Mouse (Mus musculus) megakaryocyte, embryonic 14.5 days (primary cell): ENCODE results near the gene Slc15a1.

Experiments used
- FLI1 ChIP-seq: IDR thresholded peaks from 2 replicates; pipeline ENCODE4 v1.6.1; 2012; ENCODE audit warnings: low read length, inconsistent platforms, mixed read lengths
- GATA1 ChIP-seq: IDR thresholded peaks from 3 replicates; pipeline ENCODE4 v1.6.1; 2012; ENCODE audit warnings: mixed read lengths, low read length, inconsistent platforms, borderline replicate concordance

DNA sequence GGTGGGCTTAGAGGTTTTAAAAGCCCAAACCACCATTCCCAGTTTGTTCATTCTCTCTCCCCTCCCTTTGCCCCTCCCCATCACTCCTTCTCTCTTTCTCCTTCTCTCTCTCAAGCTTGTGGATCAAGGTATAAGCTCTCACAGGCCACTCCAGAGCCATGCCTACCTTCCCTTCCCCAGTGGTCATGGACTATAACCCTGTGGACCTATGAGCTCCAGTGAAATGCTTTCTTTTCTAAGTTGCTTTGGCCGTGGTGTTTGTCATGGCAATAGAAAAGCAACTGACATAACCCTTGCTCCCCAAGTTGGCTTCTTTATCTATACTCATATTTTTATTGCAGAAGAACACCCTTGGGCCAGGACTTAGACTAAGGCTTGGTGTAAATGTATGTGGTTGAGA, 7.3 kb downstream of the Slc15a1 start:
- TF ChIP-seq FLI1 (no peak), GATA1 (no peak)
